25 mouse cellular contexts compared by ENCODE assay signal in the genomic region with DNA sequence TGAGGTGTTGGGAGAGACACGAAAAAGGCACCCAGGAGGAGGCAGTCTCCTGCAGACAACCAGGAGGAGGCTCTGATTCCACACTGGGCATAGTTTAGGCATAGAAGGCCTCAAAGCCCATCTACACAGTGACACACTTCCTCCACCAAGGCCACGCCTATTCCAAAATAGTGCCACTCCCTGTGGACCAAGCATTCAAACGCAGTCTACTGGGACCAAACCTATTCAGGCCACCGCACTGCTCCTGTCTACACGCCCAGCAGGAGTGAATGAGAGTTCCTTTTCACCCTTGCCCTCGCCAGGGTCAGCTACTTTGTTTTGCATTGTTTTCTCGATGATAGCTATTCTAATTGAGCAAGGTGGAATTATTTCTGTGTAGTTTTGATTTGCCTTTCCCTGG.
"Had no signal": no experiment of that assay in that cellular context is flagged by ENCODE, and none has a peak within 500 bp of the region (broad histone marks: within the 10 kb centered on the region; RNA-seq: fewer than 3 reads in every experiment).

No protein-coding gene starts in this region.

- H3K27ac ChIP-seq: heart, embryonic 10.5 days; hindbrain, embryonic 10.5 days; hindbrain, embryonic 12.5 days; hindbrain, embryonic 14.5 days; intestine, embryonic 15.5 days; limb, embryonic 13.5 days; limb, embryonic 15.5 days; liver, embryonic 12.5 days; liver, embryonic 14.5 days had no signal

- ATAC-seq: hindbrain, embryonic 16.5 days; inflammation-experienced regulatory T-cells, adult 6 months; intestine, embryonic 15.5 days; intestine, postnatal 0 days; liver, embryonic 12.5 days had no signal

- H3K36me3 ChIP-seq: heart, embryonic 10.5 days; heart, embryonic 12.5 days; hindbrain, embryonic 10.5 days; hindbrain, embryonic 12.5 days; intestine, embryonic 15.5 days; limb, embryonic 13.5 days; limb, embryonic 15.5 days; liver, embryonic 12.5 days had no signal

- H3K4me3 ChIP-seq: heart, embryonic 10.5 days; heart, embryonic 12.5 days; hindbrain, embryonic 10.5 days; hindbrain, embryonic 12.5 days; intestine, embryonic 15.5 days; limb, embryonic 13.5 days; limb, embryonic 15.5 days; liver, embryonic 12.5 days had no signal

- H3K9me3 ChIP-seq: heart, embryonic 10.5 days; heart, embryonic 12.5 days; hindbrain, embryonic 10.5 days; hindbrain, embryonic 12.5 days; intestine, embryonic 15.5 days; limb, embryonic 13.5 days; limb, embryonic 15.5 days; liver, embryonic 12.5 days had no signal

- H3K4me1 ChIP-seq: heart, embryonic 10.5 days; heart, embryonic 12.5 days; hindbrain, embryonic 12.5 days; intestine, embryonic 15.5 days; limb, embryonic 13.5 days; limb, embryonic 15.5 days; liver, embryonic 12.5 days had no signal

- H3K4me2 ChIP-seq: heart, embryonic 12.5 days; hindbrain, embryonic 12.5 days; hindbrain, embryonic 14.5 days; intestine, embryonic 15.5 days; limb, embryonic 13.5 days; limb, embryonic 15.5 days; liver, embryonic 12.5 days had no signal

- DNase-seq: gastrocnemius, postnatal 14 days; heart, adult 18-20 months; heart, postnatal 10 days; heart, postnatal 4 days; kidney, adult 18-20 months; kidney, adult 8-10 months; kidney, postnatal 10 days; kidney, postnatal 25 days; kidney, postnatal 4 days; layer of hippocampus, adult 9-11 months; layer of hippocampus, postnatal 36 days; left cerebral cortex, postnatal 4 days had no signal

- H3K9ac ChIP-seq: heart, embryonic 12.5 days; hindbrain, embryonic 12.5 days; hindbrain, embryonic 14.5 days; intestine, embryonic 15.5 days; limb, embryonic 13.5 days; limb, embryonic 15.5 days; liver, embryonic 12.5 days; liver, embryonic 14.5 days had no signal

- H3K27me3 ChIP-seq: heart, embryonic 12.5 days; hindbrain, embryonic 12.5 days; intestine, embryonic 15.5 days; limb, embryonic 13.5 days; limb, embryonic 15.5 days; liver, embryonic 12.5 days had no signal
